Mouse (Mus musculus) limb, embryonic 11.5 days (tissue): Measurements from ENCODE around the gene Tmem178b. TPM values are rescaled to one million over a fixed set of nuclear protein-coding genes. Genes with fewer than 3 reads are reported as not detected.

Experiments
- ATAC-seq: fragments of 200-750 bp; cut with Nextera tagmentation; 2 replicates; pipeline ENCODE4 v1.8.0; 2017; ENCODE audit warnings: low read depth; ENCODE audit not compliant: insufficient number of reproducible peaks, low FRiP score, low TSS enrichment
- DNase-seq: peaks from one replicate; pipeline ENCODE4 v3.0.0-alpha.2; 2015; ENCODE audit warnings: low spot score
- H3K27ac ChIP-seq: fragments of 300-500 bp; sonication (generic); replicated peaks from 2 replicates; pipeline ENCODE4 v1.5.1; 2014; ENCODE audit warnings: low read depth, mild to moderate bottlenecking, low read length
- H3K27me3 ChIP-seq: fragments of 300-500 bp; sonication (generic); 2 replicates; pipeline ENCODE4 v1.6.1; 2014; ENCODE audit warnings: mild to moderate bottlenecking, low read length, mixed read lengths; ENCODE audit not compliant: control insufficient read depth, insufficient read depth
- H3K36me3 ChIP-seq: fragments of 300-500 bp; sonication (generic); 2 replicates; pipeline ENCODE4 v1.6.1; 2014; ENCODE audit warnings: mild to moderate bottlenecking, low read length, moderate library complexity, mixed read lengths; ENCODE audit not compliant: control insufficient read depth, insufficient read depth
- H3K4me1 ChIP-seq: fragments of 300-500 bp; sonication (generic); 2 replicates; pipeline ENCODE4 v1.6.1; 2014; ENCODE audit warnings: low read length, mixed read lengths; ENCODE audit not compliant: control insufficient read depth, insufficient read depth
- H3K4me2 ChIP-seq: fragments of 300-500 bp; sonication (generic); 2 replicates; pipeline ENCODE4 v1.6.1; 2014; ENCODE audit warnings: low read depth, mild to moderate bottlenecking, moderate library complexity; ENCODE audit not compliant: severe bottlenecking
- H3K4me3 ChIP-seq: fragments of 300-500 bp; sonication (generic); 2 replicates; pipeline ENCODE4 v1.5.1; 2014; ENCODE audit warnings: low read depth, low read length
- H3K9ac ChIP-seq: fragments of 300-500 bp; sonication (generic); 2 replicates; pipeline ENCODE4 v1.6.1; 2014; ENCODE audit warnings: mild to moderate bottlenecking, low read length
- H3K9me3 ChIP-seq: fragments of 300-500 bp; sonication (generic); 2 replicates; pipeline ENCODE4 v1.6.1; 2016; ENCODE audit warnings: low read length; ENCODE audit not compliant: control insufficient read depth
- WGBS: fragments of 180-500 bp; shearing (Covaris S2); extraction: QIAGEN DNeasy Blood & Tissue Kit; methylation state at CpG from one replicate; pipeline ENCODE4 v1.1.7; 2014; 5-methylcytosine and 5-hydroxymethylcytosine counted together
- polyA plus RNA-seq: library from polyadenylated mRNA; unstranded; fragments of >200 nt; fragmentation: Nextera tagmentation; extraction: Ambion mirVana; gene quantifications from 2 replicates; pipeline ENCODE4 v1.2.1, GENCODE M21; 2014

Tmem178b gene
- polyA plus RNA-seq, 1 experiment from 2014 or later, result 0.27 TPM

GRCm38 (mm10) chr6:40015185-40015584 lies 142.1 kb downstream of the Tmem178b start:
- H3K9ac ChIP-seq, result no peak overlapping the region
- ATAC-seq (no peak), DNase-seq (no peak)
- H3K36me3 ChIP-seq, result no peaks in the 10 kb centered on the region
- no peak overlapping the region for H3K4me3 ChIP-seq
- no peak overlapping the region for H3K4me2 ChIP-seq
- WGBS, result 76% methylated on average over 4 of the region's 4 CpGs
- no peak overlapping the region for H3K27ac ChIP-seq
- no peaks in the 10 kb centered on the region for H3K4me1 ChIP-seq
- H3K9me3 ChIP-seq, result no peaks in the 10 kb centered on the region
- no peaks in the 10 kb centered on the region for H3K27me3 ChIP-seq

- Histone ChIP-seq H3K4me3 (no peak overlapping the region), H3K27me3 (no peaks in the 10 kb centered on the region), H3K27ac (no peak overlapping the region), H3K9me3 (no peaks in the 10 kb centered on the region), H3K4me2 (no peak overlapping the region), H3K36me3 (no peaks in the 10 kb centered on the region), H3K9ac (no peak overlapping the region), H3K4me1 (no peaks in the 10 kb centered on the region)
- DNase-seq, result no peak
- 69% methylated on average over 7 of the region's 7 CpGs for WGBS
- ATAC-seq, result no peak
Measured at GRCm38 (mm10) chr6:40015711-40016460, 142.8 kb downstream of the Tmem178b start.

- H3K4me2 ChIP-seq, result no peak overlapping the region
- no peaks in the 10 kb centered on the region for H3K36me3 ChIP-seq
- no peaks in the 10 kb centered on the region for H3K4me1 ChIP-seq
- no peak overlapping the region for H3K27ac ChIP-seq
- no peaks in the 10 kb centered on the region for H3K9me3 ChIP-seq
- H3K27me3 ChIP-seq, result no peaks in the 10 kb centered on the region
- H3K4me3 ChIP-seq, result no peak overlapping the region
- no peak overlapping the region for H3K9ac ChIP-seq
- DNase-seq, result no peak
- WGBS, result 42% methylated on average over 4 of the region's 4 CpGs
- ATAC-seq, result no peak
Measured at GRCm38 (mm10) chr6:40019396-40019795, 146.3 kb downstream of the Tmem178b start.

GRCm38 (mm10) chr6:40023592-40024335 lies 150.7 kb downstream of the Tmem178b start:
- ATAC-seq (no peak), DNase-seq (no peak)
- no peak overlapping the region for H3K4me2 ChIP-seq
- no peak overlapping the region for H3K27ac ChIP-seq
- H3K4me3 ChIP-seq, result no peak overlapping the region
- no peaks in the 10 kb centered on the region for H3K4me1 ChIP-seq
- H3K36me3 ChIP-seq, result no peaks in the 10 kb centered on the region
- H3K9me3 ChIP-seq, result no peaks in the 10 kb centered on the region
- H3K27me3 ChIP-seq, result no peaks in the 10 kb centered on the region
- 76% methylated on average over 4 of the region's 4 CpGs for WGBS
- no peak overlapping the region for H3K9ac ChIP-seq

GRCm38 (mm10) chr6:40024336-40024934 lies 151.4 kb downstream of the Tmem178b start:
- H3K27me3 ChIP-seq, result no peaks in the 10 kb centered on the region
- WGBS, result 83% methylated on average over 5 of the region's 5 CpGs
- H3K27ac ChIP-seq, result no peak overlapping the region
- H3K36me3 ChIP-seq, result no peaks in the 10 kb centered on the region
- no peak for ATAC-seq
- no peak overlapping the region for H3K4me2 ChIP-seq
- DNase-seq, result no peak
- H3K9me3 ChIP-seq, result no peaks in the 10 kb centered on the region
- H3K4me1 ChIP-seq, result no peaks in the 10 kb centered on the region
- no peak overlapping the region for H3K4me3 ChIP-seq
- H3K9ac ChIP-seq, result no peak overlapping the region

- ATAC-seq, result no peak
- no peaks in the 10 kb centered on the region for H3K27me3 ChIP-seq
- no peak for DNase-seq
- no peak overlapping the region for H3K4me3 ChIP-seq
- H3K36me3 ChIP-seq, result no peaks in the 10 kb centered on the region
- H3K27ac ChIP-seq, result no peak overlapping the region
- H3K4me2 ChIP-seq, result no peak overlapping the region
- H3K9ac ChIP-seq, result no peak overlapping the region
- H3K4me1 ChIP-seq, result no peaks in the 10 kb centered on the region
- H3K9me3 ChIP-seq, result no peaks in the 10 kb centered on the region
Measured at GRCm38 (mm10) chr6:40032901-40033300, 159.8 kb downstream of the Tmem178b start.

GRCm38 (mm10) chr6:40033935-40034334 lies 160.9 kb downstream of the Tmem178b start:
- no peak overlapping the region for H3K9ac ChIP-seq
- DNase-seq, result no peak
- WGBS, result 87% methylated on average over 3 of the region's 3 CpGs
- no peaks in the 10 kb centered on the region for H3K27me3 ChIP-seq
- no peaks in the 10 kb centered on the region for H3K36me3 ChIP-seq
- H3K4me1 ChIP-seq, result no peaks in the 10 kb centered on the region
- no peak overlapping the region for H3K4me2 ChIP-seq
- H3K9me3 ChIP-seq, result no peaks in the 10 kb centered on the region
- ATAC-seq, result no peak
- no peak overlapping the region for H3K4me3 ChIP-seq
- H3K27ac ChIP-seq, result no peak overlapping the region

GRCm38 (mm10) chr6:40048969-40049908 lies 176.2 kb downstream of the Tmem178b start:
- DNase-seq (no peak), ATAC-seq (no peak)
- Histone ChIP-seq H3K4me2 (no peak overlapping the region), H3K4me3 (no peak overlapping the region), H3K27me3 (no peaks in the 10 kb centered on the region), H3K36me3 (no peaks in the 10 kb centered on the region), H3K9ac (no peak overlapping the region), H3K9me3 (no peaks in the 10 kb centered on the region), H3K27ac (no peak overlapping the region), H3K4me1 (no peaks in the 10 kb centered on the region)
- 46% methylated on average over 11 of the region's 11 CpGs for WGBS
